Mouse (Mus musculus) limb, embryonic 13.5 days (tissue): ENCODE measurements around the gene Aurkb. TPM values are rescaled to one million over a fixed set of nuclear protein-coding genes. Genes with fewer than 3 reads are reported as not detected.

Experiments used
- ATAC-seq: fragments of 200-750 bp; cut with Nextera tagmentation; 2 replicates; pipeline ENCODE4 v1.8.0; 2017; ENCODE audit warnings: low read depth, moderate number of reproducible peaks, moderate TSS enrichment; ENCODE audit not compliant: low FRiP score
- H3K27ac ChIP-seq: fragments of 300-500 bp; sonication (generic); 2 replicates; pipeline ENCODE4 v1.5.1; 2015; ENCODE audit warnings: inconsistent platforms, mild to moderate bottlenecking, moderate library complexity
- H3K27me3 ChIP-seq: fragments of 300-500 bp; sonication (generic); 2 replicates; pipeline ENCODE4 v1.6.1; 2015; ENCODE audit warnings: mild to moderate bottlenecking, inconsistent platforms
- H3K36me3 ChIP-seq: fragments of 300-500 bp; sonication (generic); 2 replicates; pipeline ENCODE4 v1.6.1; 2015; ENCODE audit warnings: inconsistent platforms, mild to moderate bottlenecking, moderate library complexity
- H3K4me1 ChIP-seq: fragments of 300-500 bp; sonication (generic); 2 replicates; pipeline ENCODE4 v1.6.1; 2015; ENCODE audit warnings: inconsistent platforms
- H3K4me2 ChIP-seq: fragments of 300-500 bp; sonication (generic); replicated peaks from 2 replicates; pipeline ENCODE4 v1.6.1; 2015; ENCODE audit warnings: inconsistent platforms, mild to moderate bottlenecking, moderate library complexity
- H3K4me3 ChIP-seq: fragments of 300-500 bp; sonication (generic); 2 replicates; pipeline ENCODE4 v1.5.1; 2015; ENCODE audit warnings: moderate library complexity, mild to moderate bottlenecking, inconsistent platforms
- H3K9ac ChIP-seq: fragments of 300-500 bp; sonication (generic); 2 replicates; pipeline ENCODE4 v1.6.1; 2015; ENCODE audit warnings: mild to moderate bottlenecking, inconsistent platforms
- H3K9me3 ChIP-seq: fragments of 300-500 bp; sonication (generic); 2 replicates; pipeline ENCODE4 v1.6.1; 2016; ENCODE audit warnings: inconsistent platforms
- WGBS: fragments of 180-500 bp; shearing (Covaris S2); methylation state at CpG from one replicate; pipeline ENCODE4 v1.1.7; 2015; 5-methylcytosine and 5-hydroxymethylcytosine counted together
- polyA plus RNA-seq: library from polyadenylated mRNA; unstranded; fragments of >200 nt; fragmentation: Nextera tagmentation; extraction: Ambion mirVana; gene quantifications from 2 replicates; pipeline ENCODE4 v1.2.1, GENCODE M21; 2015

Aurkb gene
- polyA plus RNA-seq, 1 experiment from 2014 or later: 141 TPM

DNA sequence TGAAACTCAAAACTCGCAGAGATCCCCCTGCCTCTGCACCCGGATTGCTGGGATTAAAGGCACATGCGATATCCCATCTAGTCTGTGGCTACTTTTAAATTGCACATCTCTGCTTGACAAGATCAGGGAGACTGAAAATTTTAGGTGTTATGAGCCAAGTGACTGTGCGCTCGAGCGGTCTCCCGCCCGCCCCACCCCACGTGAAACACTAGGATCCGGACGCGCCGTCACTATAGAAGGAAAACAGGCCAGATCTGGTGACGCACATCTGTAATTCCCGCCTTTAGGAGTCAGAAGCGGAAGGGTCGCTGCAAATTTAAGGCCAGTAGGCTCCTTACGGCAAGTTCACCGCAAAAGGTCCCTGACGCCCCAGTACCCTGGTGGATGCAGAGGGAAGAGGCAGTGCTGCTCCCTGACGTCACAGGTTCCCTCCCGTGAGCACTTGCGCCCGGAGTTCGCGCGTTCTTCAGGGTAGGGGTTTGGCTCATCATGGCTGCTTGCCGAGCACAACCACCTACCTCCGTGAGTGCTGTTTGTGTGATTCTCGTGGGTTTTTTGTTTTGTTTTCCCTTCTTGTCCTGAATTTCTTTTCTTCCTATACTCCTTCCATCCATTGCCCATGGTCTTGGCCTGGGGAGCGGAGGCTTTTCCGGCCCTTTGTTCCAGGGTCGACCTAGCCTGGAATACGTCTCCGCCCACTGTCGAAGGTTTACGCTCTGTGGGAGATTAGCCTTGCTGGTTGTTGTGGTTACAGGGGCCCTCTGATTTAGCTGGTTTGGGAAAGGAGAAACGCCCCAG lies 29.6 kb upstream of the Aurkb start, which contains the start of gene Ctc1:
TSS of gene Ctc1 (plus strand) at position 268 of the 798 bp plus-strand sequence.
- 2% methylated on average over 38 of the region's 38 CpGs for WGBS
- Histone ChIP-seq H3K27me3 (no peaks in the 10 kb centered on the region), H3K9ac (peak within 1 kb of the TSS; percentile 90), H3K4me3 (peak within 1 kb of the TSS; percentile 74), H3K4me2 (peak within 1 kb of the TSS; percentile 81), H3K9me3 (no peaks in the 10 kb centered on the region), H3K4me1 (peaks cover 21% of the 10 kb centered on the region), H3K27ac (peak within 1 kb of the TSS; percentile 90), H3K36me3 (peaks cover 5% of the 10 kb centered on the region)
- peak; percentile 95 for ATAC-seq

DNA sequence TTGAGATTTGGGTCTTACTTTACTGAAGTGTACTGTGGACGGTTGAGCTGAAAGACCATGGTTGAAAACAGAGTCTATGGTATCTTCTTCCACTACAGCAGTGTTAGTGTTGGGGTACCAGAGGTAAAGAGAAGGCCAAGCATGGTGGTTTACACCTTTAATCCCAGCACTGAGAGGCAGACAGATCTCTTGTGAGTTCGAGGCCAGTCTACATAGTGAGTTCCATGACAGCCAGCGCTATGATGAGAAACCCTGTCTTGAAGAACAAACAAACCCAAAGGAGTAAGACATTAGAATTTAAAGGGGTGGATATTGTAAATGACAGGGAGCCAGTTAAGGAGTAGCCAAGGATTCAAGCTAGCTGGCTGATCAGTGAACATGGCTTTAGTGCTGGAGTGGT lies 28.7 kb upstream of the Aurkb start:
- peaks cover 14% of the 10 kb centered on the region for H3K36me3 ChIP-seq
- 67% methylated on average over 3 of the region's 3 CpGs for WGBS
- peak overlapping the region; percentile 90; the same call in 1 of the 2 replicates for H3K27ac ChIP-seq
- H3K4me3 ChIP-seq: peak overlapping the region; percentile 74
- peaks cover 14% of the 10 kb centered on the region for H3K4me1 ChIP-seq
- H3K9ac ChIP-seq: peak overlapping the region; percentile 90
- H3K9me3 ChIP-seq: no peaks in the 10 kb centered on the region
- ATAC-seq: no peak
- H3K27me3 ChIP-seq: no peaks in the 10 kb centered on the region
- peak overlapping the region; percentile 81 for H3K4me2 ChIP-seq

DNA sequence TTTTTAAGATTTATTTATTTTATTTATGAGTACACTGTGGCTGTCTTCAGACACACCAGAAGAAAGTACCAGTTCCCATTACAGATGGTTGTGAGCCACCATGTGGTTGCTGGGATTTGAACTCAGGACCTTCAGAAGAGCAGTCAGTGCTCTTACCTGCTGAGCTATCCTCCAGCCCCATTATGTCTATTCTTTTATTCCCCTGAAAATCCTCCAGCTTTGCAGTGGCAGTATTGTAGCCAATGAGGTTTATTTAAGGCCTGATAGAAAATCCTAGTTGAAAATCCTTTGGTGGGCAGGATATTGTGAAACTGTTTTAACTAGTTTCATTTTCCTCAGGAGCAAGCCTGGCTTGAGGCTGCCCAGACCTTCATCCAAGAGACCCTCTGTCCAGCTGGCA lies 24.8 kb upstream of the Aurkb start:
- H3K4me2 ChIP-seq: no peak overlapping the region
- H3K27me3 ChIP-seq: no peaks in the 10 kb centered on the region
- no peak for ATAC-seq
- no peak overlapping the region for H3K9ac ChIP-seq
- no peak overlapping the region for H3K4me3 ChIP-seq
- no peak overlapping the region for H3K27ac ChIP-seq
- H3K9me3 ChIP-seq: no peaks in the 10 kb centered on the region
- H3K4me1 ChIP-seq: peaks cover 10% of the 10 kb centered on the region
- H3K36me3 ChIP-seq: peaks cover 53% of the 10 kb centered on the region

DNA sequence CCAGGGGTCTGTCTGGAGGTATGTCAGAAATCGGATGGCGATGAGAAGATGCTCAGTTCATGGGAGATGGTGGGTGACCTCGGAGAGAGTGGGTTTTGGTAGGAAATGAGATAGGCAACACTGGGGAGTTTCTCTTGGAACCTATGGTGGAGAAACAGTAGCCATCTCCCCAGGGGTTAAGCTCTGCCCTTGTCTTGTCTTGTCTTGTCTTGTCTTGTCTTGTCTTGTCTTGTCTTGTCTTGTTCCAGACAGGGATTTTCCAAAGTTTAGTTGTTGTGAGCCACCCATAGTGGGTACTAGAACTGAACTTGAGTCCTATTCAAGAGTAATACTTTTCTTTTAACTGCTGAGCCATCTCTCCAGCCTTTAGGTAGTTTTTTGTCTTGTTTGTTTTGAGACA lies 18.9 kb upstream of the Aurkb start:
- Histone ChIP-seq H3K27ac (no peak overlapping the region), H3K36me3 (peaks cover 100% of the 10 kb centered on the region), H3K4me1 (no peaks in the 10 kb centered on the region), H3K9me3 (no peaks in the 10 kb centered on the region), H3K4me2 (no peak overlapping the region), H3K27me3 (no peaks in the 10 kb centered on the region), H3K9ac (no peak overlapping the region), H3K4me3 (no peak overlapping the region)
- WGBS: 83% methylated on average over 3 of the region's 3 CpGs
- no peak for ATAC-seq

DNA sequence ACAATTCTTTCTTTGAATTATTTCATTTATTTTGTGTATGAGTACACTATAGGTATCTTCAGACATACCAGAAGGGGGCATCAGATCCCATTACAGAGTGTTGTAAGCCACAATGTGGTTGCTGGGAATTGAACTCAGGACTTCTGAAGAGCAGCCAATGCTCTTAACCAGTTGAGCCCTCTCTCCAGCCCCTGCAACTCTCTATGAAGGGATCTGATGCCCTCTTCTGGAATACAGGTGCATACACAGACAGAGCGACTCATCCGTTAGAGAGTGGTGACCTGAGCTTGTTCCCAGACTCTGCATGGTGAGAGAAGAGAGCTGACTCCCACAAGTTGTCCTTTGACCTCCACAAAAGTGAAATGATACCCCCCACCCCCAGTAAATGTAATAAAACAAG lies 16.6 kb upstream of the Aurkb start:
- Histone ChIP-seq H3K9me3 (no peaks in the 10 kb centered on the region), H3K9ac (no peak overlapping the region), H3K27me3 (no peaks in the 10 kb centered on the region), H3K4me1 (no peaks in the 10 kb centered on the region), H3K36me3 (peaks cover 99% of the 10 kb centered on the region), H3K27ac (no peak overlapping the region), H3K4me2 (no peak overlapping the region), H3K4me3 (no peak overlapping the region)
- no peak for ATAC-seq
- 79% methylated on average over 2 of the region's 2 CpGs for WGBS

DNA sequence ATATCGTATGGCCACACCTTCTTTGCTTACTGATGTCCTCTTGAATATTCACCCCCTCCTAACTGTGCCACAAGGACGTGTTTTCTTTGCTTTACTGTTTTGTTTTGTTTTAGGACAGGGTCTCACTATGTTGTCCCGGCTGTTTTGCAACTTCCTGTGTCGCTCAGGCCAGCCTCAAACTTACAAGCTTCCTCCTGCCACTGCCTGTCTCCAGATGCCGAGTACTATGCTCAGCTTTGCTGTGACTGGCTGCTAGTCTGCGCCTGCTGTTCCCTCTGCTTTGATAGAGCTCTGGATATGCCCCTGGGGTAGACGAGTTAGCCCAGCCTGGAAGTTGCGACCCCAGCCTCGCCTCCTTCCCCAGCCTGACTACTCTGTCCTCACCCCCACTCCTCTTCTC lies 11.9 kb upstream of the Aurkb start:
- Histone ChIP-seq H3K27ac (no peak overlapping the region), H3K36me3 (peaks cover 75% of the 10 kb centered on the region), H3K9ac (no peak overlapping the region), H3K9me3 (no peaks in the 10 kb centered on the region), H3K27me3 (no peaks in the 10 kb centered on the region), H3K4me1 (peaks cover 15% of the 10 kb centered on the region), H3K4me3 (no peak overlapping the region), H3K4me2 (no peak overlapping the region)
- no peak for ATAC-seq
- 70% methylated on average over 9 of the region's 9 CpGs for WGBS

DNA sequence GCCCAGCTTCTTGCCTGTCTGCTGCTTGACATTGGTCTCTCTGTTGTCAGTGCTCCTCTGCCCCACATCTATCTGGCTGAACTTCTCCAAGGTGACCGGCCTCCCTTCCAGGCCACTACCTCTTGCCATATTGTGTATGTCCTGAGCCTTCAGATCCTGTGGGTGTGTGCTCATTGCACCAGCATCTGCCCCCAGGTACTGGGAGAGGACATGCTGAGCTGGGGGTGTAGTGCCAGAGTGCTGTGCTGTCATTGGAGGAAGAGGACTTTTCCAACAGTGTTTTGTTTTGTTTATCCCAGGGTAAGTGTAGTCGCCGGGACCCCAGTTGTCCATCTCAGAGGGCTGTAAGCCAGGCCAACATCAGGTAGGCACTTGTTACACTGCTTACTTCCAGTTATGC lies 10.9 kb upstream of the Aurkb start:
- 91% methylated on average over 3 of the region's 3 CpGs for WGBS

DNA sequence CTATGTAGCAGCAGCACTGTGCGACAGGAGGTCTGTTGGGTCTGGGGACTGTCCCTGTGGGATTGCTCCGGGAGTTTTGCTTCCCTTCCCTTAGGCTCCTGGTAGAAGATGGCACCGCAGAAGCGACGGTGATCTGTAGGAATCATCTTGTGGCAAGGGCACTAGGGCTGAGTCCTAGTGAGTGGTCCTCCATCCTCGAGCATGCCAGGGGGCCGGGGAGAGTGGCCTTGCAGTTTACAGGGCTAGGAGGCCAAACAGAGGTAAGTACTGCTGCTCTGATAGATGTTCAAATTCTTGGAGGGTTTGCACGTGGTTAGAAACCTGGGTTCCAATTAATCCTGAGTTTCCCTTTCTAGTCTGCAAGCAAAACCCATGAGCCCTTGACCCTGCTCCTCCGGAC lies 10.0 kb upstream of the Aurkb start:
- peak overlapping the region; percentile 72; the same call in 1 of the 2 replicates for H3K4me2 ChIP-seq
- peak overlapping the region; percentile 3; the same call in 1 of the 2 replicates for H3K4me3 ChIP-seq
- H3K36me3 ChIP-seq: peaks cover 57% of the 10 kb centered on the region
- H3K9ac ChIP-seq: no peak overlapping the region
- H3K27me3 ChIP-seq: no peaks in the 10 kb centered on the region
- H3K27ac ChIP-seq: peak overlapping the region; percentile 1; the same call in 1 of the 2 replicates
- no peaks in the 10 kb centered on the region for H3K9me3 ChIP-seq
- no peak for ATAC-seq
- H3K4me1 ChIP-seq: peaks cover 25% of the 10 kb centered on the region
- WGBS: 83% methylated on average over 9 of the region's 9 CpGs

More for the DNA sequence above, 10.9 kb upstream of the Aurkb start:
- Histone ChIP-seq H3K4me2 (no peak overlapping the region), H3K27me3 (no peaks in the 10 kb centered on the region), H3K36me3 (peaks cover 65% of the 10 kb centered on the region), H3K27ac (no peak overlapping the region), H3K4me3 (no peak overlapping the region), H3K9me3 (no peaks in the 10 kb centered on the region), H3K9ac (no peak overlapping the region), H3K4me1 (peaks cover 25% of the 10 kb centered on the region)
- no peak for ATAC-seq

DNA sequence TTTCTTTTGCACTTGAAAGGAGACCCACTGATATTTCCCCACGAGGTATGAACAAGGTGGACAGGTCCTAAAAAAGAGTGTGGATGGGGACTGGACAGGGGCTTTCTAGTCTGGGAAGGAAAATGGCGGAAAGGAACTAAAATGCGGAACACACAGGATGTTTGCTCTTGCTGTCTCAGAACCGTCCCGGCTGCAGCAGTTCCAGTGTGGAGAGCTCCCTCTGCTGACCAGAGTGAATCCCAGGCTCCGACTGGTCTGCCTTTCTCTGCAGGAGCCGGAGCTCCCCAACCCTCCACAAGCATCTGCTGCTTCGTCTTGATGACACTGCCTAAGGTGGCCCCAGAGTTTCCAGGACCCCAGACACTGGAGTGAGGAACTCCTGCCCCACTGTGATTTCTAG lies 9.6 kb upstream of the Aurkb start:
- 7% methylated on average over 8 of the region's 8 CpGs for WGBS
- Histone ChIP-seq H3K4me3 (peak overlapping the region; percentile 3; the same call in 1 of the 2 replicates), H3K4me1 (peaks cover 25% of the 10 kb centered on the region), H3K4me2 (peak overlapping the region; percentile 72), H3K9ac (no peak overlapping the region), H3K9me3 (no peaks in the 10 kb centered on the region), H3K27me3 (no peaks in the 10 kb centered on the region), H3K36me3 (peaks cover 52% of the 10 kb centered on the region), H3K27ac (peak overlapping the region; percentile 1; the same call in 1 of the 2 replicates)
- ATAC-seq: no peak

DNA sequence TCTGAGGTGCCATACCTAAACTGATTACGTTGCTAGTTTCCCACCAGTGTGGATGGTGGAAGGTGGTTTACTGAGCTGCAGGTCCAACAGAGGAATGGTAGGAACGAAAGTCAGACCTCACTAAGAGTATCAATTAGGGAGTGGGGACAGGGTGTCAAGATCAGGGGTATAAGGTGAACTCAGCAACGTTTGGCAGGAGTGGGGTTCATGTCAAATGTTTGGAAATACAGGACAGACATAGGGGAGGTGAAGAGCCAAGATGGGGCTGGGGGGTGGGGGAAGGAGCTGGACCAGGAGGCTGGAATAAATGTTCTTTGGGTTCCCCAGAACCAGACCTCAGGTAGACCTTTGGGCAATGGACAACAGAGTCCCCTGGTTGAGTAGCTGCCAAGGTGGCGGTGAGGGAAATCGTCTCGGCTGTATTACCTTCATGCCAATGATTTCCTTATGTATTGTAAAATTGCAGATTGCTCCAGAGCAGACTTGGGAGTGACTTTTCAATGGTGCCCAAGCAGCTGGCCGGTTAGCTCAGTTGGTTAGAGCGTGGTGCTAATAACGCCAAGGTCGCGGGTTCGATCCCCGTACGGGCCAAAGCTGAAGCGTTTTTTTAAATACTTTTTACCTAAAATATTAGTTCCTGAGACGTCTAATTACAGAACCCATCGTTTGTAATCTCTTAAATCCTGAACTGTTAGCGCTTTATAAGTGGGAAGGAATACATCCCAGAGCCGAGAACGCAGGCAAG lies 8.8 kb upstream of the Aurkb start:
- peak overlapping the region; percentile 82 for H3K9ac ChIP-seq
- peak overlapping the region; percentile 86; the same call in 1 of the 2 replicates for H3K27ac ChIP-seq
- H3K4me2 ChIP-seq: peak overlapping the region; percentile 72
- no peak for ATAC-seq
- no peaks in the 10 kb centered on the region for H3K27me3 ChIP-seq
- H3K9me3 ChIP-seq: no peaks in the 10 kb centered on the region
- H3K36me3 ChIP-seq: peaks cover 44% of the 10 kb centered on the region
- peak overlapping the region; percentile 75 for H3K4me3 ChIP-seq
- peaks cover 25% of the 10 kb centered on the region for H3K4me1 ChIP-seq
- WGBS: 8% methylated on average over 20 of the region's 20 CpGs

DNA sequence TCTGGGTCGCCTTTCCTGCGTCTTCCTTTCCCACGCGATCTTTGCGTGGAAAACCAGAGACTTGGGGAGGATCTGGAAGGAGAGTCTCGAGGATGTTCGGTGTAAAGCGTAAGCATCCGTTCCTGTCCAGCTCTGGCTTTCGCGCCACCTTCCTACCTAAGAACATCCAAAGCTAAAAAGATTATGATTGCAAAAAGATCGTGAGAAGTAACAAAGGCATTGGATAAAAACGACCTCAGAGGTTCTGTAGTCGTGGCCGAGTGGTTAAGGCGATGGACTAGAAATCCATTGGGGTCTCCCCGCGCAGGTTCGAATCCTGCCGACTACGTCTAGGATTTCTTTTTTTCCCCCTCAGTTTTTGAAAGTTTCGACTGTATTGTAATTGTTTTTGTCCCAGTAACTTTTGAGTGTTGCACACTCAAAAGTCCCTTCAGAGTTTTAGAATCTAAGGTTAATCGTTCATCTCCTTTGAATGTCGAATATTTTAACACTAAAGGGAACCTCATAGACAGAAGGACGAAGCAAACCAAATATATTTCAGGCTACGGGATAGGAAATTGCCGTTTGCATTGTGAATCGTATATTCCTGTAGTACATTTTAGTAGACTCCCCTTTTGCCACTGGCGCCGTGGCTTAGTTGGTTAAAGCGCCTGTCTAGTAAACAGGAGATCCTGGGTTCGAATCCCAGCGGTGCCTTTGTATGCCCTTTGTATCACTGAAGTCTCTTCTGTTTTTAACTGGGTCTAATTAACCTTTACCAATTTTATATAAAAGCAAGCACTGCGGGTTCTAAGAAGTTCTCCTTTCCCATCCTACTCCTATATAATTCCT lies 8.0 kb upstream of the Aurkb start:
- peak; percentile 26; the same call in 1 of the 2 replicates for ATAC-seq
- Histone ChIP-seq H3K4me3 (peak overlapping the region; percentile 75), H3K27me3 (no peaks in the 10 kb centered on the region), H3K9ac (peak overlapping the region; percentile 82), H3K36me3 (peaks cover 38% of the 10 kb centered on the region), H3K9me3 (no peaks in the 10 kb centered on the region), H3K4me1 (peaks cover 25% of the 10 kb centered on the region), H3K27ac (peak overlapping the region; percentile 86; the same call in 1 of the 2 replicates), H3K4me2 (peak overlapping the region; percentile 72)
- under 1% methylated on average over 34 of the region's 34 CpGs for WGBS
